Mouse (Mus musculus): ENCODE data around the gene Lsm2. TPM values are rescaled to one million over a fixed set of nuclear protein-coding genes. Genes with fewer than 3 reads are reported as not detected.
"Not testable (repeated sequence)": the region's sequence is repeated elsewhere in the genome, so short reads cannot be mapped to it uniquely, and the experiment has no call there.

Lsm2 gene
- polyA plus RNA-seq, 1 experiment = 95.0 TPM

GRCm38 (mm10) chr17:34947606-34948005 lies 34.1 kb upstream of the Lsm2 start:
- H3K27me3 ChIP-seq (replicated peaks) = peaks cover 3% of the 10 kb centered on the region
- TF ChIP-seq FLI1 (IDR thresholded peaks at IDR 0.05; ENCODE audit: low read length) (no peak), GATA1 (IDR thresholded peaks at IDR 0.05; ENCODE audit: borderline replicate concordance, low read length) (no peak)
- H3K36me3 ChIP-seq (replicated peaks; ENCODE audit: low read length) = peaks cover 15% of the 10 kb centered on the region
- no peaks in the 10 kb centered on the region for H3K9me3 ChIP-seq
- peaks cover 19% of the 10 kb centered on the region for H3K4me1 ChIP-seq
- H3K4me3 ChIP-seq (replicated peaks) = no peak overlapping the region

- H3K4me3 ChIP-seq (replicated peaks); H3K27me3 ChIP-seq (replicated peaks); H3K9me3 ChIP-seq: not testable (repeated sequence)
- Histone ChIP-seq H3K4me1 (peaks cover 19% of the 10 kb centered on the region), H3K36me3 (replicated peaks; ENCODE audit: low read length) (peaks cover 15% of the 10 kb centered on the region)
Measured at GRCm38 (mm10) chr17:34948721-34949552, 32.7 kb upstream of the Lsm2 start.

GRCm38 (mm10) chr17:34949553-34949969 lies 32.1 kb upstream of the Lsm2 start:
- no peak overlapping the region for H3K4me3 ChIP-seq (replicated peaks)

GRCm38 (mm10) chr17:34950514-34951455 lies 30.9 kb upstream of the Lsm2 start:
- H3K36me3 ChIP-seq (replicated peaks; ENCODE audit: low read length) = peaks cover 15% of the 10 kb centered on the region
- H3K4me1 ChIP-seq = peaks cover 19% of the 10 kb centered on the region
- no peaks in the 10 kb centered on the region for H3K9me3 ChIP-seq
- peak overlapping the region; percentile 97 for H3K4me3 ChIP-seq (replicated peaks)
- H3K27me3 ChIP-seq (replicated peaks) = no peaks in the 10 kb centered on the region
- TF ChIP-seq GATA1 (IDR thresholded peaks at IDR 0.05; ENCODE audit: borderline replicate concordance, low read length) = no peak

More at GRCm38 (mm10) chr17:34949553-34949969, 32.1 kb upstream of the Lsm2 start:
- TF ChIP-seq FLI1 (IDR thresholded peaks at IDR 0.05; ENCODE audit: low read length) (no peak), GATA1 (IDR thresholded peaks at IDR 0.05; ENCODE audit: borderline replicate concordance, low read length) (no peak)
- H3K27me3 ChIP-seq (replicated peaks) = peaks cover 3% of the 10 kb centered on the region
- H3K4me1 ChIP-seq = peaks cover 19% of the 10 kb centered on the region
- H3K9me3 ChIP-seq = no peaks in the 10 kb centered on the region
- peaks cover 15% of the 10 kb centered on the region for H3K36me3 ChIP-seq (replicated peaks; ENCODE audit: low read length)

- Histone ChIP-seq H3K36me3 (replicated peaks; ENCODE audit: low read length) (peaks cover 15% of the 10 kb centered on the region), H3K9me3 (no peaks in the 10 kb centered on the region), H3K4me3 (replicated peaks) (peak overlapping the region; percentile 97), H3K4me1 (peaks cover 19% of the 10 kb centered on the region), H3K27me3 (replicated peaks) (peaks cover under 1% of the 10 kb centered on the region)
- TF ChIP-seq FLI1 (IDR thresholded peaks at IDR 0.05; ENCODE audit: low read length) = no peak
- no peak for TF ChIP-seq GATA1 (IDR thresholded peaks at IDR 0.05; ENCODE audit: borderline replicate concordance, low read length)
Measured at GRCm38 (mm10) chr17:34951636-34952377, 29.9 kb upstream of the Lsm2 start.

- Histone ChIP-seq H3K4me1 (peaks cover 19% of the 10 kb centered on the region), H3K4me3 (replicated peaks) (peak overlapping the region; percentile 97), H3K9me3 (0 out of 2 replicates have a peak, but pooled peaks cover 2% of the 10 kb centered on the region), H3K27me3 (replicated peaks) (peaks cover 2% of the 10 kb centered on the region), H3K36me3 (replicated peaks; ENCODE audit: low read length) (peaks cover 15% of the 10 kb centered on the region)
- TF ChIP-seq FLI1 (IDR thresholded peaks at IDR 0.05; ENCODE audit: low read length) = no peak
Measured at GRCm38 (mm10) chr17:34952378-34953040, 29.2 kb upstream of the Lsm2 start.

- no peak for TF ChIP-seq FLI1 (IDR thresholded peaks at IDR 0.05; ENCODE audit: low read length)
- no peak for TF ChIP-seq GATA1 (IDR thresholded peaks at IDR 0.05; ENCODE audit: borderline replicate concordance, low read length)
- H3K9me3 ChIP-seq = 0 out of 2 replicates have a peak, but pooled peaks cover 3% of the 10 kb centered on the region
- peaks cover 15% of the 10 kb centered on the region for H3K36me3 ChIP-seq (replicated peaks; ENCODE audit: low read length)
- peaks cover 19% of the 10 kb centered on the region for H3K4me1 ChIP-seq
- peaks cover 2% of the 10 kb centered on the region for H3K27me3 ChIP-seq (replicated peaks)
- no peak overlapping the region for H3K4me3 ChIP-seq (replicated peaks)
Measured at GRCm38 (mm10) chr17:34953258-34953657, 28.4 kb upstream of the Lsm2 start.

GRCm38 (mm10) chr17:34953904-34954303 lies 27.8 kb upstream of the Lsm2 start:
- Histone ChIP-seq H3K4me1 (peaks cover 19% of the 10 kb centered on the region), H3K9me3 (0 out of 2 replicates have a peak, but pooled peaks cover 3% of the 10 kb centered on the region), H3K36me3 (replicated peaks; ENCODE audit: low read length) (peaks cover 15% of the 10 kb centered on the region), H3K4me3 (replicated peaks) (no peak overlapping the region), H3K27me3 (replicated peaks) (peaks cover 2% of the 10 kb centered on the region)
- TF ChIP-seq GATA1 (IDR thresholded peaks at IDR 0.05; ENCODE audit: borderline replicate concordance, low read length) = no peak
- TF ChIP-seq FLI1 (IDR thresholded peaks at IDR 0.05; ENCODE audit: low read length) = no peak

GRCm38 (mm10) chr17:34954831-34955230 lies 26.8 kb upstream of the Lsm2 start:
- peaks cover 8% of the 10 kb centered on the region for H3K27me3 ChIP-seq (replicated peaks)
- H3K9me3 ChIP-seq = 0 out of 2 replicates have a peak, but pooled peaks cover 3% of the 10 kb centered on the region
- H3K4me3 ChIP-seq (replicated peaks) = no peak overlapping the region
- peaks cover 11% of the 10 kb centered on the region for H3K36me3 ChIP-seq (replicated peaks; ENCODE audit: low read length)
- TF ChIP-seq FLI1 (IDR thresholded peaks at IDR 0.05; ENCODE audit: low read length) = no peak
- no peak for TF ChIP-seq GATA1 (IDR thresholded peaks at IDR 0.05; ENCODE audit: borderline replicate concordance, low read length)
- peaks cover 25% of the 10 kb centered on the region for H3K4me1 ChIP-seq

All from megakaryocyte, embryonic 14.5 days (primary cell).